Mouse (Mus musculus) layer of hippocampus, adult 2 months (tissue): ENCODE measurements around the gene Pfn1. TPM values are rescaled to one million over a fixed set of nuclear protein-coding genes. Genes with fewer than 3 reads are reported as not detected.

Source experiments
- DNase-seq, 2 experiments: peaks; one replicate each; pipeline ENCODE4 v3.0.0; 2022; ENCODE audit warnings: low spot score in 2 of 2
- H3K27ac ChIP-seq: fragments of 200-600 bp; 2 replicates; pipeline ENCODE4 v1.8.1; 2022
- H3K4me3 ChIP-seq: fragments of 200-600 bp; 2 replicates; pipeline ENCODE4 v1.8.1; 2022; ENCODE audit warnings: mild to moderate bottlenecking
- CTCF ChIP-seq: fragments of 200-600 bp; conservative IDR thresholded peaks from 2 replicates; pipeline ENCODE4 v1.8.1; 2022; ENCODE audit warnings: antibody characterized with exemption, mild to moderate bottlenecking, moderate library complexity
- total RNA-seq, 2 experiments: library from RNA; stranded (reverse); gene quantifications; 2 replicates each; pipeline ENCODE4 v1.2.3; 2021

Pfn1 gene
- total RNA-seq, 2 experiments from 2014 or later, result 333 to 349 TPM

GRCm38 (mm10) chr11:70670483-70670882 lies 16.0 kb upstream of the Pfn1 start:
- H3K27ac ChIP-seq, result peak overlapping the region; percentile 99
- peak overlapping the region; percentile 82; the same call in 1 of the 2 replicates for H3K4me3 ChIP-seq
- no peak for DNase-seq
- no peak for TF ChIP-seq CTCF

- Histone ChIP-seq H3K4me3 (peak overlapping the region; percentile 82), H3K27ac (peak overlapping the region; percentile 99)
- DNase-seq, result peak; percentile 62 to 68
- peak; percentile 79 for TF ChIP-seq CTCF
These were observed 15.3 kb upstream of the Pfn1 start for GRCm38 (mm10) chr11:70669582-70670345.

GRCm38 (mm10) chr11:70668771-70669505 lies 14.5 kb upstream of the Pfn1 start, which contains the start of gene Spag7:
TSS of gene Spag7 (minus strand) at chr11:70669416.
- TF ChIP-seq CTCF, result no peak
- DNase-seq, result peak; percentile 92 to 99
- H3K27ac ChIP-seq, result peak within 1 kb of the TSS; percentile 99
- peak within 1 kb of the TSS; percentile 82 for H3K4me3 ChIP-seq

GRCm38 (mm10) chr11:70668335-70668770 lies 13.9 kb upstream of the Pfn1 start:
- DNase-seq, result peak in 1 of 2 experiments; percentile 69

GRCm38 (mm10) chr11:70667271-70668150 lies 13.1 kb upstream of the Pfn1 start:
- H3K27ac ChIP-seq, result peak overlapping the region; percentile 99

More at GRCm38 (mm10) chr11:70668335-70668770, 13.9 kb upstream of the Pfn1 start:
- no peak for TF ChIP-seq CTCF
- Histone ChIP-seq H3K27ac (peak overlapping the region; percentile 99), H3K4me3 (peak overlapping the region; percentile 82)

GRCm38 (mm10) chr11:70666687-70667086 lies 12.2 kb upstream of the Pfn1 start:
- TF ChIP-seq CTCF, result no peak
- Histone ChIP-seq H3K27ac (no peak overlapping the region), H3K4me3 (no peak overlapping the region)
- no peak for DNase-seq

More at GRCm38 (mm10) chr11:70667271-70668150, 13.1 kb upstream of the Pfn1 start:
- no peak for TF ChIP-seq CTCF
- no peak for DNase-seq
- H3K4me3 ChIP-seq, result peak overlapping the region; percentile 82

GRCm38 (mm10) chr11:70664741-70665140 lies 10.3 kb upstream of the Pfn1 start:
- peak; percentile 12; the same call in 1 of the 2 replicates for TF ChIP-seq CTCF
- H3K27ac ChIP-seq, result no peak overlapping the region
- H3K4me3 ChIP-seq, result no peak overlapping the region
- no peak for DNase-seq

GRCm38 (mm10) chr11:70663957-70664356 lies 9.5 kb upstream of the Pfn1 start:
- Histone ChIP-seq H3K27ac (no peak overlapping the region), H3K4me3 (no peak overlapping the region)
- DNase-seq, result no peak
- TF ChIP-seq CTCF, result no peak

- no peak for TF ChIP-seq CTCF
- no peak overlapping the region for H3K4me3 ChIP-seq
- DNase-seq, result no peak
- no peak overlapping the region for H3K27ac ChIP-seq
These were observed 8.7 kb upstream of the Pfn1 start for GRCm38 (mm10) chr11:70663101-70663500.

- no peak overlapping the region for H3K27ac ChIP-seq
- no peak for TF ChIP-seq CTCF
- no peak overlapping the region for H3K4me3 ChIP-seq
- DNase-seq, result no peak
These were observed 6.1 kb upstream of the Pfn1 start for GRCm38 (mm10) chr11:70660571-70660970.

GRCm38 (mm10) chr11:70658942-70659341 lies 4.5 kb upstream of the Pfn1 start:
- H3K27ac ChIP-seq, result no peak overlapping the region
- no peak for TF ChIP-seq CTCF
- H3K4me3 ChIP-seq, result no peak overlapping the region
- DNase-seq, result no peak

GRCm38 (mm10) chr11:70658521-70658920 lies 4.1 kb upstream of the Pfn1 start:
- DNase-seq, result no peak
- Histone ChIP-seq H3K4me3 (no peak overlapping the region), H3K27ac (no peak overlapping the region)
- no peak for TF ChIP-seq CTCF

GRCm38 (mm10) chr11:70657991-70658390 lies 3.5 kb upstream of the Pfn1 start:
- TF ChIP-seq CTCF, result no peak
- no peak for DNase-seq
- Histone ChIP-seq H3K4me3 (no peak overlapping the region), H3K27ac (no peak overlapping the region)
